Mouse (Mus musculus): Measurements from ENCODE around the gene Gen1. TPM values are rescaled to one million over a fixed set of nuclear protein-coding genes. Genes with fewer than 3 reads are reported as not detected.

Gene Gen1
- polyA plus RNA-seq, 1 experiment from 2014 or later: 3.1 TPM

- H3K36me3 ChIP-seq (ENCODE audit: insufficient read depth, low read length): peaks cover 42% of the 10 kb centered on the region
- ATAC-seq (replicated peaks; ENCODE audit: low FRiP score, low read depth): no peak
- WGBS: 94% methylated on average over 2 of the region's 2 CpGs
- H3K4me2 ChIP-seq (ENCODE audit: low read length): no peak overlapping the region
- no peaks in the 10 kb centered on the region for H3K9me3 ChIP-seq (replicated peaks; ENCODE audit: low read length)
- no peak for DNase-seq (ENCODE audit: low spot score)
- no peak overlapping the region for H3K9ac ChIP-seq (ENCODE audit: low read depth, low read length)
- H3K4me1 ChIP-seq (replicated peaks; ENCODE audit: insufficient read depth, low read length): no peaks in the 10 kb centered on the region
- TF ChIP-seq CTCF (IDR thresholded peaks at IDR 0.05; ENCODE audit: low read depth): no peak
- no peak overlapping the region for H3K27ac ChIP-seq
- no peak overlapping the region for H3K4me3 ChIP-seq (replicated peaks; ENCODE audit: low read depth, low read length)
- no peaks in the 10 kb centered on the region for H3K27me3 ChIP-seq (ENCODE audit: insufficient read depth, low read length)
Observed at GRCm38 (mm10) chr12:11281584-11281983, 16.0 kb upstream of the Gen1 start.

GRCm38 (mm10) chr12:11279886-11280285, 14.3 kb upstream of the Gen1 start:
- H3K27ac ChIP-seq: no peak overlapping the region
- no peak for DNase-seq (ENCODE audit: low spot score)
- peaks cover 33% of the 10 kb centered on the region for H3K36me3 ChIP-seq (ENCODE audit: insufficient read depth, low read length)
- H3K4me1 ChIP-seq (replicated peaks; ENCODE audit: insufficient read depth, low read length): no peaks in the 10 kb centered on the region
- no peaks in the 10 kb centered on the region for H3K27me3 ChIP-seq (ENCODE audit: insufficient read depth, low read length)
- H3K9me3 ChIP-seq (replicated peaks; ENCODE audit: low read length): no peaks in the 10 kb centered on the region
- no peak for TF ChIP-seq CTCF (IDR thresholded peaks at IDR 0.05; ENCODE audit: low read depth)
- no peak overlapping the region for H3K9ac ChIP-seq (ENCODE audit: low read depth, low read length)
- 90% methylated on average over 3 of the region's 3 CpGs for WGBS
- ATAC-seq (replicated peaks; ENCODE audit: low FRiP score, low read depth): no peak
- no peak overlapping the region for H3K4me2 ChIP-seq (ENCODE audit: low read length)
- H3K4me3 ChIP-seq (replicated peaks; ENCODE audit: low read depth, low read length): no peak overlapping the region

- H3K27ac ChIP-seq: no peak overlapping the region
- H3K4me3 ChIP-seq (replicated peaks; ENCODE audit: low read depth, low read length): no peak overlapping the region
- no peaks in the 10 kb centered on the region for H3K4me1 ChIP-seq (replicated peaks; ENCODE audit: insufficient read depth, low read length)
- no peak for TF ChIP-seq CTCF (IDR thresholded peaks at IDR 0.05; ENCODE audit: low read depth)
- H3K9ac ChIP-seq (ENCODE audit: low read depth, low read length): no peak overlapping the region
- no peaks in the 10 kb centered on the region for H3K9me3 ChIP-seq (replicated peaks; ENCODE audit: low read length)
- DNase-seq (ENCODE audit: low spot score): no peak
- H3K36me3 ChIP-seq (ENCODE audit: insufficient read depth, low read length): peaks cover 34% of the 10 kb centered on the region; the same call in 1 of the 2 replicates
- no peak overlapping the region for H3K4me2 ChIP-seq (ENCODE audit: low read length)
- ATAC-seq (replicated peaks; ENCODE audit: low FRiP score, low read depth): no peak
- WGBS: 90% methylated on average over 6 of the region's 6 CpGs
- no peaks in the 10 kb centered on the region for H3K27me3 ChIP-seq (ENCODE audit: insufficient read depth, low read length)
Observed at GRCm38 (mm10) chr12:11277207-11277606, 11.6 kb upstream of the Gen1 start.

- DNase-seq (ENCODE audit: low spot score) (no peak), ATAC-seq (replicated peaks; ENCODE audit: low FRiP score, low read depth) (no peak)
- 88% methylated on average over 2 of the region's 2 CpGs for WGBS
- Histone ChIP-seq H3K27ac (no peak overlapping the region), H3K36me3 (ENCODE audit: insufficient read depth, low read length) (peaks cover 32% of the 10 kb centered on the region; the same call in 1 of the 2 replicates), H3K27me3 (ENCODE audit: insufficient read depth, low read length) (no peaks in the 10 kb centered on the region), H3K4me2 (ENCODE audit: low read length) (no peak overlapping the region), H3K9me3 (replicated peaks; ENCODE audit: low read length) (no peaks in the 10 kb centered on the region), H3K9ac (ENCODE audit: low read depth, low read length) (no peak overlapping the region), H3K4me1 (replicated peaks; ENCODE audit: insufficient read depth, low read length) (no peaks in the 10 kb centered on the region), H3K4me3 (replicated peaks; ENCODE audit: low read depth, low read length) (no peak overlapping the region)
- TF ChIP-seq CTCF (IDR thresholded peaks at IDR 0.05; ENCODE audit: low read depth): no peak
Observed at GRCm38 (mm10) chr12:11276632-11277031, 11.0 kb upstream of the Gen1 start.

- no peak for TF ChIP-seq CTCF (IDR thresholded peaks at IDR 0.05; ENCODE audit: low read depth)
- H3K4me1 ChIP-seq (replicated peaks; ENCODE audit: insufficient read depth, low read length): peaks cover 4% of the 10 kb centered on the region; the same call in 1 of the 2 replicates
- H3K27me3 ChIP-seq (ENCODE audit: insufficient read depth, low read length): no peaks in the 10 kb centered on the region
- H3K4me3 ChIP-seq (replicated peaks; ENCODE audit: low read depth, low read length): no peak overlapping the region
- no peaks in the 10 kb centered on the region for H3K9me3 ChIP-seq (replicated peaks; ENCODE audit: low read length)
- peaks cover 15% of the 10 kb centered on the region; the same call in 1 of the 2 replicates for H3K36me3 ChIP-seq (ENCODE audit: insufficient read depth, low read length)
- no peak for DNase-seq (ENCODE audit: low spot score)
- no peak overlapping the region for H3K27ac ChIP-seq
- WGBS: 79% methylated on average over 1 of the region's 1 CpGs
- H3K9ac ChIP-seq (ENCODE audit: low read depth, low read length): no peak overlapping the region
- no peak for ATAC-seq (replicated peaks; ENCODE audit: low FRiP score, low read depth)
- no peak overlapping the region for H3K4me2 ChIP-seq (ENCODE audit: low read length)
Observed at GRCm38 (mm10) chr12:11273185-11273584, 7.6 kb upstream of the Gen1 start.

GRCm38 (mm10) chr12:11272568-11272967, 7.0 kb upstream of the Gen1 start:
- Histone ChIP-seq H3K27me3 (ENCODE audit: insufficient read depth, low read length) (no peaks in the 10 kb centered on the region), H3K27ac (no peak overlapping the region), H3K36me3 (ENCODE audit: insufficient read depth, low read length) (peaks cover 14% of the 10 kb centered on the region; the same call in 1 of the 2 replicates), H3K9me3 (replicated peaks; ENCODE audit: low read length) (no peaks in the 10 kb centered on the region), H3K9ac (ENCODE audit: low read depth, low read length) (no peak overlapping the region), H3K4me2 (ENCODE audit: low read length) (no peak overlapping the region), H3K4me3 (replicated peaks; ENCODE audit: low read depth, low read length) (no peak overlapping the region), H3K4me1 (replicated peaks; ENCODE audit: insufficient read depth, low read length) (peaks cover 4% of the 10 kb centered on the region; the same call in 1 of the 2 replicates)
- no peak for TF ChIP-seq CTCF (IDR thresholded peaks at IDR 0.05; ENCODE audit: low read depth)
- WGBS: 92% methylated on average over 4 of the region's 4 CpGs
- ATAC-seq (replicated peaks; ENCODE audit: low FRiP score, low read depth): no peak
- DNase-seq (ENCODE audit: low spot score): no peak

- DNase-seq (ENCODE audit: low spot score): peak; percentile 24
- 3% methylated on average over 4 of the region's 4 CpGs for WGBS
Observed at GRCm38 (mm10) chr12:11267030-11267429, 1.4 kb upstream of the Gen1 start.

More at GRCm38 (mm10) chr12:11267030-11267429, 1.4 kb upstream of the Gen1 start:
- peak overlapping the region; percentile 97 for H3K4me2 ChIP-seq (ENCODE audit: low read length)
- H3K36me3 ChIP-seq (ENCODE audit: insufficient read depth, low read length): no peaks in the 10 kb centered on the region
- no peak for ATAC-seq (replicated peaks; ENCODE audit: low FRiP score, low read depth)
- peak overlapping the region; percentile 95 for H3K9ac ChIP-seq (ENCODE audit: low read depth, low read length)
- no peaks in the 10 kb centered on the region for H3K9me3 ChIP-seq (replicated peaks; ENCODE audit: low read length)
- H3K4me1 ChIP-seq (replicated peaks; ENCODE audit: insufficient read depth, low read length): peaks cover 7% of the 10 kb centered on the region
- H3K4me3 ChIP-seq (replicated peaks; ENCODE audit: low read depth, low read length): peak overlapping the region; percentile 85
- no peaks in the 10 kb centered on the region for H3K27me3 ChIP-seq (ENCODE audit: insufficient read depth, low read length)
- H3K27ac ChIP-seq: peak overlapping the region; percentile 96
- no peak for TF ChIP-seq CTCF (IDR thresholded peaks at IDR 0.05; ENCODE audit: low read depth)

Measured in kidney, postnatal 0 days (tissue).